Mouse (Mus musculus) forebrain, embryonic 15.5 days (tissue): Measurements from ENCODE around the gene P2rx4. TPM values are rescaled to one million over a fixed set of nuclear protein-coding genes. Genes with fewer than 3 reads are reported as not detected.
"Not testable (repeated sequence)": the region's sequence is repeated elsewhere in the genome, so short reads cannot be mapped to it uniquely, and the experiment has no call there.

Experiments used
- ATAC-seq: fragments of 200-750 bp; cut with Nextera tagmentation; replicated peaks from 2 replicates; pipeline ENCODE4 v1.8.0; 2017; ENCODE audit warnings: mild to moderate bottlenecking, moderate TSS enrichment, moderate library complexity
- H3K27ac ChIP-seq: fragments of 300-500 bp; sonication (generic); replicated peaks from 2 replicates; pipeline ENCODE4 v1.5.1; 2015; ENCODE audit warnings: mild to moderate bottlenecking, inconsistent platforms
- H3K27me3 ChIP-seq: fragments of 300-500 bp; sonication (generic); 2 replicates; pipeline ENCODE4 v1.6.1; 2015; ENCODE audit warnings: inconsistent platforms
- H3K36me3 ChIP-seq: fragments of 300-500 bp; sonication (generic); 2 replicates; pipeline ENCODE4 v1.6.1; 2015; ENCODE audit warnings: mild to moderate bottlenecking, inconsistent platforms
- H3K4me1 ChIP-seq: fragments of 300-500 bp; sonication (generic); 2 replicates; pipeline ENCODE4 v1.6.1; 2015; ENCODE audit warnings: inconsistent platforms
- H3K4me2 ChIP-seq: fragments of 300-500 bp; sonication (generic); replicated peaks from 2 replicates; pipeline ENCODE4 v1.6.1; 2015; ENCODE audit warnings: mild to moderate bottlenecking, inconsistent platforms
- H3K4me3 ChIP-seq: fragments of 300-500 bp; sonication (generic); 2 replicates; pipeline ENCODE4 v1.5.1; 2015; ENCODE audit warnings: mild to moderate bottlenecking, inconsistent platforms
- H3K9ac ChIP-seq: fragments of 300-500 bp; sonication (generic); replicated peaks from 2 replicates; pipeline ENCODE4 v1.6.1; 2015; ENCODE audit warnings: mild to moderate bottlenecking, inconsistent platforms
- H3K9me3 ChIP-seq: fragments of 300-500 bp; sonication (generic); 2 replicates; pipeline ENCODE4 v1.6.1; 2016; ENCODE audit warnings: inconsistent platforms
- WGBS: fragments of 180-500 bp; shearing (Covaris S2); methylation state at CpG from one replicate; pipeline ENCODE4 v1.1.7; 2015; ENCODE audit warnings: mixed read lengths; 5-methylcytosine and 5-hydroxymethylcytosine counted together
- polyA plus RNA-seq: library from polyadenylated mRNA; unstranded; fragments of >200 nt; fragmentation: Nextera tagmentation; extraction: Ambion mirVana; gene quantifications from 2 replicates; pipeline ENCODE4 v1.2.1, GENCODE M21; 2015

The P2rx4 gene
- 8.8 and 9.4 TPM in 2 replicates for polyA plus RNA-seq

GRCm38 (mm10) chr5:122707276-122708181, at the start of gene P2rx4:
TSS of gene P2rx4 (plus strand) at chr5:122707544.
- H3K27me3 ChIP-seq = no peaks in the 10 kb centered on the region

DNA sequence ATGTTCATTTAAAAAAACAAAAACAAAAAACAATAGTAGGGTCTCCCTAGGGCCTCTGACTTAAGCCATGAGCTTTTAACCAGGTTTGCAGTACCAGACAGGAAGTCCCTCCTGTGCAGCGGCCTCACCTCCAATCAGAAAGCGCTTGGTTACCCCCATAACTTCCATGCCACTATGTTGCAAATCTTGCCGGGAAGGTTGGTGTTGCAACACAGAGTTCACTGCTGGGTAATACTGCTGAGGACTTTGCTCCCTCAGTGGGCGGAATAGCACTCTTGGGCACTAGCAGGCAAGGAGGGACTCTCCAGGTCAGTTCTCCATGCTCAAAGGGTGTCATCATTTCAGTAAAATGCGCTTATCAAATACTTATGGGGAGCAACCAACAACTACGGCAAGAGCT, 44.8 kb upstream of the P2rx4 start:
- no peaks in the 10 kb centered on the region for H3K36me3 ChIP-seq
- no peak for ATAC-seq
- H3K4me1 ChIP-seq = no peaks in the 10 kb centered on the region
- no peaks in the 10 kb centered on the region for H3K9me3 ChIP-seq
- WGBS = 95% methylated on average over 6 of the region's 6 CpGs
- no peak overlapping the region for H3K4me2 ChIP-seq
- no peak overlapping the region for H3K9ac ChIP-seq
- H3K4me3 ChIP-seq = no peak overlapping the region
- no peaks in the 10 kb centered on the region for H3K27me3 ChIP-seq
- no peak overlapping the region for H3K27ac ChIP-seq

More at GRCm38 (mm10) chr5:122707276-122708181, at the start of gene P2rx4:
- Histone ChIP-seq H3K36me3 (no peaks in the 10 kb centered on the region), H3K4me3 (peak within 1 kb of the TSS; percentile 64), H3K9ac (peak within 1 kb of the TSS; percentile 70), H3K9me3 (no peaks in the 10 kb centered on the region), H3K27ac (peak within 1 kb of the TSS; percentile 74), H3K4me2 (peak within 1 kb of the TSS; percentile 71), H3K4me1 (peaks cover 13% of the 10 kb centered on the region)
- WGBS = 1% methylated on average over 66 of the region's 66 CpGs
- ATAC-seq = peak; percentile 94

- no peak overlapping the region for H3K4me2 ChIP-seq
- no peaks in the 10 kb centered on the region for H3K4me1 ChIP-seq
- H3K4me3 ChIP-seq = no peak overlapping the region
- 71% methylated on average over 5 of the region's 5 CpGs for WGBS
- no peak overlapping the region for H3K27ac ChIP-seq
- H3K9me3 ChIP-seq = no peaks in the 10 kb centered on the region
- no peak for ATAC-seq
- no peaks in the 10 kb centered on the region for H3K36me3 ChIP-seq
- H3K9ac ChIP-seq = no peak overlapping the region
- H3K27me3 ChIP-seq = no peaks in the 10 kb centered on the region
Measured at GRCm38 (mm10) chr5:122665036-122665435, 42.3 kb upstream of the P2rx4 start.

- Histone ChIP-seq H3K36me3 (no peaks in the 10 kb centered on the region), H3K27ac (no peak overlapping the region), H3K4me3 (no peak overlapping the region), H3K9ac (no peak overlapping the region), H3K4me2 (no peak overlapping the region), H3K9me3 (no peaks in the 10 kb centered on the region), H3K27me3 (no peaks in the 10 kb centered on the region), H3K4me1 (no peaks in the 10 kb centered on the region)
- 84% methylated on average over 15 of the region's 15 CpGs for WGBS
- ATAC-seq = no peak
Measured at GRCm38 (mm10) chr5:122668981-122669897, 38.1 kb upstream of the P2rx4 start.

DNA sequence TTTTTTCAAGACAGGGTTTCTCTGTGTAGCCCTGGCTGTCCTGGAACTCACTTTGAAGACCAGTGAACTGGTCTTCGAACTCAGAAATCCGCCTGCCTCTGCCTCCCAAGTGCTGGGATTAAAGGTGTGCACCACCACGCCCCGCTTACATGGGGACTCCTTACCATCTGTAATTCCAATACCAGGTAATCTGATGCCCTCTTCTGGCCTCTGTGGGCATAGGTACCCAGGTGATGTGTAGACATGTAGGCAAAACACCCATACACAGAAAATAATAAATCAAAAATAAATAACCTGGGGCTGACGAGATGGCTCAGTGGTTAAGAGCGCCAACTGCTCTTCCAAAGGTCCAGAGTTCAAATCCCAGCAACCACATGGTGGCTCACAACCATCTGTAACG, 35.7 kb upstream of the P2rx4 start:
- ATAC-seq, H3K27ac ChIP-seq: not testable (repeated sequence)

DNA sequence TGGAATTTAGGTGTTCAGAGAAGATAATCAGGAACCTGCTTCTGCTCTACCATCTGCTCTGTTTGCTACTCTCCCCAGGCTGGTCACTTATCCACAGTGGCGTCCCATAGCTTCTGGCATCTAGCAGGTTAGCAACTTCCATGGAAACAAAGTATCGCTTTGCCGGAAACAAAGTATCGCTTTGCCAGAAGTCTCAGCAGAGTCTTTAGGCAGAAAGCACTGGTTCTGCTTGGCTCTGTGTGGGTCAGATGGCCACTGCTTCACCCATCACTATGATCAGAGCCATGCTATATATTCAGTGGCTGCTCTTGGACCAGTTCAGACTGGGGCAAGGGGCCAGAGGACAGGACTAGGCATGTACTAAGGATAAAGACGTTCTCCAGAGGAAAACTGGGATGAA, 35.0 kb upstream of the P2rx4 start:
- Histone ChIP-seq H3K36me3 (no peaks in the 10 kb centered on the region), H3K4me1 (no peaks in the 10 kb centered on the region), H3K4me3 (no peak overlapping the region), H3K9ac (no peak overlapping the region), H3K9me3 (no peaks in the 10 kb centered on the region), H3K4me2 (no peak overlapping the region), H3K27ac (no peak overlapping the region), H3K27me3 (no peaks in the 10 kb centered on the region)
- no peak for ATAC-seq
- 94% methylated on average over 5 of the region's 5 CpGs for WGBS

More for the DNA sequence above, 35.7 kb upstream of the P2rx4 start:
- not testable (repeated sequence) for H3K4me3 ChIP-seq, H3K36me3 ChIP-seq, H3K4me2 ChIP-seq, H3K9me3 ChIP-seq, H3K9ac ChIP-seq, H3K27me3 ChIP-seq, H3K4me1 ChIP-seq
- 79% methylated on average over 7 of the region's 7 CpGs for WGBS

- Histone ChIP-seq H3K4me1 (no peaks in the 10 kb centered on the region), H3K4me3 (no peak overlapping the region), H3K36me3 (no peaks in the 10 kb centered on the region), H3K9me3 (no peaks in the 10 kb centered on the region), H3K27me3 (no peaks in the 10 kb centered on the region), H3K27ac (no peak overlapping the region), H3K9ac (no peak overlapping the region), H3K4me2 (no peak overlapping the region)
- no peak for ATAC-seq
- 90% methylated on average over 8 of the region's 8 CpGs for WGBS
Measured at GRCm38 (mm10) chr5:122676002-122676401, 31.3 kb upstream of the P2rx4 start.

DNA sequence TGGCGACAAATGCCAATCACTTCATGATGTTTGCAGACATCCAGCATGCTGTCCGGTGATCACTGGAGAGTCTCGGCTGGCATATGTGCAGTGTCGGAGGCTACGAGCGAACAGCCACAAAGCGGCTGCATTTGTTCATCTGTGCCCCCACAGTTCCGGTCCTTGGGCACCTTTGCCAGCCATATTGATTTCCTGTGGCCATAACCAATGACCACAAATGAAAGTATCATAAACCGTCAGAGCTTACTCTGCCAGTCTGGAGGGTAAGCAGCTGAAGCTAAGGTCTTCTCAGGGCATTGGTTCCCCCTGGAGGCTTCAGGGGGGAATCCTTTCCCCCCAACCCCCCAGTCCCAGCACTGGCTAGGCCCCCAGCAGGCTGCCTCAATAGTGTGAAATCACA, 29.4 kb upstream of the P2rx4 start:
- no peak overlapping the region for H3K27ac ChIP-seq
- H3K4me3 ChIP-seq = no peak overlapping the region
- H3K4me2 ChIP-seq = no peak overlapping the region
- no peak overlapping the region for H3K9ac ChIP-seq
- no peak for ATAC-seq
- H3K36me3 ChIP-seq = no peaks in the 10 kb centered on the region
- 94% methylated on average over 9 of the region's 9 CpGs for WGBS
- H3K9me3 ChIP-seq = no peaks in the 10 kb centered on the region
- H3K27me3 ChIP-seq = no peaks in the 10 kb centered on the region
- H3K4me1 ChIP-seq = no peaks in the 10 kb centered on the region

- Histone ChIP-seq H3K36me3 (no peaks in the 10 kb centered on the region), H3K4me2 (no peak overlapping the region), H3K4me1 (no peaks in the 10 kb centered on the region), H3K4me3 (no peak overlapping the region), H3K9me3 (no peaks in the 10 kb centered on the region), H3K9ac (no peak overlapping the region), H3K27me3 (no peaks in the 10 kb centered on the region), H3K27ac (no peak overlapping the region)
- ATAC-seq = no peak
- WGBS = 86% methylated on average over 8 of the region's 8 CpGs
Measured at GRCm38 (mm10) chr5:122679881-122680280, 27.5 kb upstream of the P2rx4 start.

DNA sequence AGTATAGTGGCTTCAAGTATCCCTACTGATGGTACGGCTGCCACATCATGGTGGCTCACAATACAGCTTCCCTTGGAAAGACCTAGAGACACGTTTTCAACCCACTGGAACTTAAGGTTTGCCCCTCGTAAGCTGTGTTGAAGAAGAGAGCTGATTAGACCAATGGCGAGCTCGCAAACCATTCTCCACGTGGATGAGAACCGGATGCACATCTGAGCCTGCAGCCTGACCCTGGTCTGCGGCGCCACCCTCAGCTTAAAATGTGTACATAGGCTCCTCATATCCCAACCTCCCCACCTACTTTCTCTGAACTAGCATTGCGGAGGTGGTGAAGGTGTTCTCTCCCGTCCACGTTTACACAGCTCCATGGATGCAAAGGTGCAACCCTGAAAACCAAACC, 26.1 kb upstream of the P2rx4 start:
- no peak overlapping the region for H3K27ac ChIP-seq
- no peaks in the 10 kb centered on the region for H3K9me3 ChIP-seq
- H3K4me1 ChIP-seq = no peaks in the 10 kb centered on the region
- no peak for ATAC-seq
- no peak overlapping the region for H3K4me3 ChIP-seq
- H3K4me2 ChIP-seq = no peak overlapping the region
- H3K9ac ChIP-seq = no peak overlapping the region
- no peaks in the 10 kb centered on the region for H3K27me3 ChIP-seq
- 81% methylated on average over 12 of the region's 12 CpGs for WGBS
- no peaks in the 10 kb centered on the region for H3K36me3 ChIP-seq

DNA sequence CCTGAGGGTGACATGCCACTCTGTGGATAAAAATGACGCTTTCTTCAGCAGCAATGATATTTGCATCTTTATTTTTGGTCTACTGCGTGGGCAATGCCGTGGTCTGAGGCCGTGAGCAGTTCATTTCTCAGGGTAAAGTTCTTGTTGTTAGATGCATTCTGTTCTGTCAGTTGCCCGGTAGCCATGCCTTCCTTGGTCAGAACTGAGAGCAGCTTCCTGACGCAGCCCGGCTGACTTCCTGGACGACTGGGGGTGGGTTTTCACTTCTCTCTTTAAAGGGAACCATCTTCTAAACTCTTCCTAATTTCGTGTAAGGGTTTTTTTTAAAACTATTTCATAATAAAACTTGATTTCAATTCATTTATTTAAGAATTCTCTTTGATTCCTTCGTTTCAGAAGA, 23.4 kb upstream of the P2rx4 start:
- no peaks in the 10 kb centered on the region for H3K4me1 ChIP-seq
- 82% methylated on average over 10 of the region's 10 CpGs for WGBS
- no peaks in the 10 kb centered on the region for H3K36me3 ChIP-seq
- H3K4me3 ChIP-seq = no peak overlapping the region
- H3K4me2 ChIP-seq = no peak overlapping the region
- no peaks in the 10 kb centered on the region for H3K27me3 ChIP-seq
- H3K27ac ChIP-seq = no peak overlapping the region
- ATAC-seq = no peak
- no peak overlapping the region for H3K9ac ChIP-seq
- H3K9me3 ChIP-seq = no peaks in the 10 kb centered on the region

GRCm38 (mm10) chr5:122687391-122687790, 20.0 kb upstream of the P2rx4 start:
- H3K27me3 ChIP-seq = no peaks in the 10 kb centered on the region
- H3K27ac ChIP-seq = no peak overlapping the region
- no peak for ATAC-seq
- H3K4me2 ChIP-seq = no peak overlapping the region
- no peaks in the 10 kb centered on the region for H3K4me1 ChIP-seq
- H3K9me3 ChIP-seq = no peaks in the 10 kb centered on the region
- WGBS = 88% methylated on average over 4 of the region's 4 CpGs
- no peaks in the 10 kb centered on the region for H3K36me3 ChIP-seq
- no peak overlapping the region for H3K4me3 ChIP-seq
- no peak overlapping the region for H3K9ac ChIP-seq
